Mouse (Mus musculus) gastrocnemius, postnatal 36 days (tissue): ENCODE data around the gene Xylt1. TPM values are rescaled to one million over a fixed set of nuclear protein-coding genes. Genes with fewer than 3 reads are reported as not detected.

Experiments
- DNase-seq, 2 experiments: peaks; one replicate each; pipeline ENCODE4 v3.0.0; 2022
- intact Hi-C: fragments of 180-260 bp; cut with DNase I; formaldehyde crosslinking; loops from one replicate; pipeline ENCODE4 v1.15.1; 2025
- total RNA-seq, 2 experiments: library from RNA; stranded (reverse); gene quantifications; 2 replicates each; pipeline ENCODE4 v1.2.3; 2021

Gene Xylt1
- total RNA-seq, 2 experiments from 2014 or later: 5.0 to 5.5 TPM

- intact Hi-C loops: no loop called here
- DNase-seq: no peak
These were observed 271.9 kb downstream of the Xylt1 start for GRCm38 (mm10) chr7:117652637-117653036.

DNA sequence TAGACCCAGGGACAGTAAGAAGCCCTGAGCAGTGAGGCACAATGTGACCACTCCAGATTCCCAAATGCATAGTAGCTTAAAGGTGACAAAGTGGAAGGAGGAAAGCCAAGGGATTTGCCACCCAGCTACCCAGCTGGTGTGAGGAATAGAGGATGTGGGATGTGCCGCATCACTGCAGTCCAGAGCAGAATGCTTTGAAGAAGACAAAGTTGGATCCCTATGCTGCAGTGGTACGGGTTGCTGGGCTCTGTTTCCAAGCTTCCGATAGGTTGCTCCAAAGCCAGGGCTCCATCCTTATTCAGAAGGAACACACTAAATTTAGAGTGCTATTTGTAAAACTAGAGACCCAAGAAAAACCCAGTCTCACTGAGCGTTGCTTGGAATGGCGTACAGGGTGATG, 275.0 kb downstream of the Xylt1 start:
- intact Hi-C loops: no loop called here
- no peak for DNase-seq

- DNase-seq: no peak
- intact Hi-C loops: no loop called here
These were observed 277.4 kb downstream of the Xylt1 start for GRCm38 (mm10) chr7:117658180-117658579.

DNA sequence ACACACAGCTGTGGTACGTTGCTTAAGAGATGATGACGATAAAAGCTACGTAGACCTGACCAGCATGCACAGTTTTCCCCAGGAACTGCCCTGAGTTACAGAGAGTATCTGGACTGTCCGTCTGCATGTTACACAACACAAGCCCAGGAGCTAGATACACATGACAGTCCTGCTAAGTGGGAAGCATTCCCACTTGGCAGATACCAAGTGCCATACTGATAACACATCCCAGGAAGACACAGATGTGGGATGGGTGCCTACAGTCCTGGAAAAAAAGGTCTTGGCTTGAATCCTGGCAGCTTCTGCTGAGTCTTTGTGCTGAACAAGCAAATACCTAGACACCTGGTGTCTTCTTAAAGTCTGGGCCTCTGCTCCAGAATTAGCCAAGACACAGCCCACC, 278.0 kb downstream of the Xylt1 start:
- intact Hi-C loops: no loop called here
- DNase-seq: no peak

GRCm38 (mm10) chr7:117667286-117667685, 286.5 kb downstream of the Xylt1 start:
- DNase-seq: no peak
- intact Hi-C loops: no loop called here

GRCm38 (mm10) chr7:117668226-117668625, 287.4 kb downstream of the Xylt1 start:
- no peak for DNase-seq
- intact Hi-C loops: no loop called here

DNA sequence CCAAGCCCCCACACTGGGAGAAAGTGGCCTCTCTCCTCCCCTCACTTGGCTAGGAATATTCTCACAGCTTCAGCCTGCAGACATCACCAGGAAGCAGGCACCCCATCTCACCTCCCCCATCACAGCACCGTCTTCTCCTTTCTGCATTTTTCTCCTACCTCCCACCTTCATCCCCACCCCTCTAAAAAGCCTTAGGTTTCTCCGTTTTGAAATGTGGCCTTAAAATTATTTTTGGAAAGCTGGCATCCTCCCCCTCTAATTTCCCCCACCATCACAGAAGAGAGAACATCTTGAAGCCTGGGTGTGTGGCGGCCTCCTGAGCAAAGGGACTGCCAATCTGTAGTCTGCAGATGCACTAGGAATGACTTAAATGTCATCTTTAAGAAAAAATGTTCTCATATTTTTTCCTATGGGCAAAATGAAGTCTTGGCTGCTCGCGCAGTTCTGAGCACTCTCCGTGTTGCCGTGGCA, 291.4 kb downstream of the Xylt1 start:
- no peak for DNase-seq
- intact Hi-C loops: no loop called here

DNA sequence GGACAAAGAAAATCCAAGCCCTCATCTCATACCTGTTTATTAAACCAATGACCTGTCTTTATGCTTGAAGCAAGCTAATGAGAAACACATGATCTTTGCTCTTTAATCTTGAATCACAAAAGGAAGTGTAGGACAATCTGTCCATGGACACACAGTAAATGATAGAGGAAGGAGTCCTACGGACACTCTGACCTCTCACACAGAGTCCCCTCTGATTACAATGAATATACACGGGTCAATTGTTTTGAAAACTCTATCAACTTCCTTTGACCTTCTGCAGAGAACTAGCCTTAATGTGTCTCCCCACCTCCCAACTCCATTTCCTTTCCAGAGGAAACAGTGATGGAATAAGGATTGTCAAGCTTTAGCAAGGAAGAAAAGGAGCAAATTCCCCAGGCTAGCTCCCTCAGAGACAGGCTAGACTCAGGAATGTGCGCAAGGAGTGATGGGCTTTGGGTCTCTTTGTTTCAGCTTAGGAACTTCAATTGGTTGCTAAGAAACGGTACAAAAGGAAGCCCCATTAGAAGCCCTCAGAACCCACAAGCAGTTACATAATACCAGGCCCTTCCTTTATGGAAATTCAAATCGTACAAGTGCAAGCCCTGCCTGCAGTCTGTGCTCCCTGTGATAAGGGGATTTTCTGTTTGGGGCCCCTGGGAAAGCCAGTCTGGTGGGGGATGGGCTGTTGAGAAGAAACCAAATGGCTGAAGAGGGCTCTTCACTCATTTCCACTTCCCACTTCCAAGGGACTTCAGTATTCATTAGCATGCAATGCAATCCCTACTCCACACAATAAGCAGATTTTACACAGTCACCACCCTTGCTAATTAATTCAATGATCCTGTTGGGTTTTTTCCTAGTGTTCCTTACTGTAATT, 305.6 kb downstream of the Xylt1 start:
- no peak for DNase-seq
- intact Hi-C loops: no loop called here

DNA sequence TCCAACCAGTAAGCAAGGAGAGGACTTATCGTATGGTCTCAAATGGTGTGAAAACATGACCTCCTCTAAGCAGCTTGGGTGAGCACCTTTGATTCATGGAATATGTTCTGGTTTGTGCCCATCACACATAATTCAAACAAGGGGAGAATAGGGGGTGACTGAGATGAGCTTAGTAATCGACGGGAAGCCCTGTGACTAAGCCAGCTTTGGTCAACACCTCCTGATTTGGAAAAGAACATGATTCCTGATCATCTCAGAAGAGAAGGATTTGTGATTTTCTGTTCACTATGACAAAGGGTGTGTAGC, 306.2 kb downstream of the Xylt1 start:
- intact Hi-C loops: no loop called here
- DNase-seq: no peak

GRCm38 (mm10) chr7:117695612-117696011, 314.8 kb downstream of the Xylt1 start:
- intact Hi-C loops: no loop called here
- no peak for DNase-seq

- DNase-seq: no peak
- intact Hi-C loops: no loop called here
These were observed 316.9 kb downstream of the Xylt1 start for GRCm38 (mm10) chr7:117697681-117698080.

DNA sequence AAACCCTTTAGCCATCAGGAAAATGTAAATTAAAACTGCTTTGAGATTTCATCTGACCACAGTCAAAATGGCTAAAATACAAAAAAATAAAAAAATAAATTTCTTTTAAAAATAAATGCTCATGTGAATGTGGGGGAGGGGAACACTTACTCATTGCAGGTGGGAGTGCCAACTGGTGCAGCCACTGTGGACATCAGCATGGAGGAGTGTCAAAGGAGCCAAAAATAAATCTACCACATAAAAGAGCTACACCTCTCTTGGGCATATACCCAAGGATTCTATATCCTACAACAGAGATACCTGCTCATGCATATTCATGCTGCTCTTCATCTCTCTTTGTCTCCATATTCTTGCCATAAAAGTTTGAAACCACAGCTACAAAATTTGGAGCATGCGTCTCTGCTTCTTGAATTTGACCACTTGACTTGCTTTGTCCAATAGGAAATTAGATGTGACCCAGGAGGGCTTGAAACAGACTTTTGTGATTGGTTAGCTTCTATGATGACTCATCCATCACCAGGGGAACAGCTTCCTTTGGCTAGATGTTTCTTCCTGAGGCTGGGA, 317.9 kb downstream of the Xylt1 start:
- no peak for DNase-seq
- intact Hi-C loops: no loop called here

DNA sequence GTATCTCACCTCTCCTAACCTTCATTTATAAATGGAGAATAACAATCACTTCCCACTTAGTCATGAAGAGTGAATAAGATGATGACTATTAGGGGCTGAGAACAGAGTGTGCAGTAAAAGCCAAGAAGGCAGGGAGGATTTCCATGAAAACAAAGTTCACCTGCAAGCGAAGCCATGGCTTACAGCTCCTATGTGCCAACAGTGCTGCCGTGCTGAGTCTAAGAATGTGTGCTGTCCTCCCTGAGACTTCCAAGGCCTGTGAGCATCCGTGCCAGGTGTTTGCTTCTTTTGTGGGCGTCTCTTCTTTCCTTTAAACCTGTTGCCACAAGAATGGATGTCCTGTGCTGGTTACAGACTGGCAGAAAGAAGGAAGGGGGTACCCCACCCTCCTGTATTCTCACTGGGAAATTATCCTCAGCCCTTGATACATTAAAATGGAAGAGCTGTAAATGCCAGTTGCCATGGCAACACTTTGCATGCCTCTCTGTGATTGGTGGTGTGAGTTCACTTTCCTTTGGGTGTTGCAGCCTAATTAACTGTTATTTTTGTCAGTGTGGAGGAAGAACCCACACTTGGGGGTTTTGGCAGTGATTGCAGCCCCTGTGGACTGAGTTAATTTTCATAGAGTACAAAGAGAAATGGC, 318.7 kb downstream of the Xylt1 start:
- intact Hi-C loops: no loop called here
- no peak for DNase-seq

DNA sequence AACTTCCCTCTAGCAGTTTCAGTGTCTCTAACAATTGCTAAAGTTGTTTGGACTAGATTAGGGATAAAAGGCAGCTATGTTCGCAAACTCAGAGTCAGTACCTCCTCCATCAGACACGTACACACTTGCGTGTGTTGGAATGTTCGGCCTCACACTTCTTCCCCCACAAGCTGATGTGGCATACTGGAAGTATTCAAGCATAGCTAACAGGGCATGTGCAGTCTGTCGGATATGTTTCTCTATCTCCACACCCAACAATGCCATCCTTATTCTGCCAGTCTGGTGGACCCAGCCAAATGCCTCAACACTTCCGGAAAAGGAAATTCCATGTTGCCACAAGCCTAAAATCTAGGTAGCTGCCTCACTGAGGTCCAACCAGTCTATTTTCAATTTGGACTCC, 319.3 kb downstream of the Xylt1 start:
- intact Hi-C loops: no loop called here
- no peak for DNase-seq

DNA sequence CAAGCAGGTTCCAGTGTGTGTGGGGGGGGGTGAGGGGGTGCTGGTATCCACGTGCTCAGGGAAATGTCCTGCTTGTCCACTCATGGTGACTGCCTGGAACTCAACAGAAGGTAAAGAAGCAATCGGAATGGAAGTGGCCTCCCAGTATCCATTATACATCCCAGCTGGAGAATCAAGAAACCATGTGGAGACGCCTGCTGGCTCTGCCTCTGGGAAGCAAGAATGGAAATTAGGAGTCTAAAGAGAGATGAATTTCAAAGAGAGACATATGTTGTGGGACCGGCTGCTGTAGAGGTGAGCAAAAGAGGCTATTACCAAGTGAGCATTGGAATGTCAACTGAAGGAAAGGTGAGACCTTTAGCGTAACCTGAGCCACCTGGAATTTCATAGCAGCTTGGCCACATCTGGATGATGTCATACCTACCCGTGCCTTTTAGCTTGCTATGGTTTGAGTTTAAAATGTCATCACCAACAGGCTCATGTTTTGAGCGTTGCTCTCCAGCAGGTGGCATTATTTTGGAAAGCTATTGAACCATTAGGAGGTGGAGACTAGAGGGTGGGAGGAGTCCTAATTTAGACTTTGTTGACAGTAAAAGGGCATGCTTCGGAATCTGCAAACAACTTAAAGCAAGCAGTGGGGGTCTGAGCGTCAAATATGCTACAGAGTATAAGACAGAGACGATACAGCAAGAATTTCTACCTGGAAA, 329.3 kb downstream of the Xylt1 start:
- intact Hi-C loops: no loop called here
- no peak for DNase-seq

- DNase-seq: no peak
- intact Hi-C loops: no loop called here
These were observed 336.2 kb downstream of the Xylt1 start for GRCm38 (mm10) chr7:117716876-117717408.

- intact Hi-C loops: no loop called here
- DNase-seq: no peak
These were observed 339.6 kb downstream of the Xylt1 start for GRCm38 (mm10) chr7:117720426-117720825.
